Mouse (Mus musculus): ENCODE measurements around the gene Il27ra.
"Not testable (repeated sequence)": the region's sequence is repeated elsewhere in the genome, so short reads cannot be mapped to it uniquely, and the experiment has no call there.

Gene Il27ra

GRCm38 (mm10) chr8:83996567-83997505 lies 45.6 kb downstream of the Il27ra start:
- peak; percentile 79 for DNase-seq (ENCODE audit: low spot score)

GRCm38 (mm10) chr8:83995973-83996372 lies 46.4 kb downstream of the Il27ra start:
- DNase-seq (ENCODE audit: low spot score): no peak

GRCm38 (mm10) chr8:83994030-83994429 lies 48.4 kb downstream of the Il27ra start:
- no peak for DNase-seq (ENCODE audit: low spot score)

- DNase-seq (ENCODE audit: low spot score): no peak
These were observed 49.9 kb downstream of the Il27ra start for GRCm38 (mm10) chr8:83992488-83992887.

- DNase-seq (ENCODE audit: low spot score): no peak
These were observed 52.2 kb downstream of the Il27ra start for GRCm38 (mm10) chr8:83990170-83990569.

- no peak for DNase-seq (ENCODE audit: low spot score)
These were observed 53.1 kb downstream of the Il27ra start for GRCm38 (mm10) chr8:83989243-83989642.

- DNase-seq (ENCODE audit: low spot score): not testable (repeated sequence)
These were observed 59.2 kb downstream of the Il27ra start for GRCm38 (mm10) chr8:83983222-83983621.

GRCm38 (mm10) chr8:83982449-83982848 lies 59.9 kb downstream of the Il27ra start:
- DNase-seq (ENCODE audit: low spot score): no peak

GRCm38 (mm10) chr8:83981533-83981932 lies 60.9 kb downstream of the Il27ra start:
- DNase-seq (ENCODE audit: low spot score): no peak

- DNase-seq (ENCODE audit: low spot score): no peak
These were observed 61.5 kb downstream of the Il27ra start for GRCm38 (mm10) chr8:83980845-83981244.
